Mouse (Mus musculus) ES-Bruce4 (cell line): Measurements from ENCODE around the gene Gm42791.

Source experiments
- CTCF ChIP-seq: IDR thresholded peaks from one replicate; pipeline ENCODE4 v1.8.1; 2011; ENCODE audit warnings: low read depth, low read length
- EP300 ChIP-seq: IDR thresholded peaks from 2 replicates; pipeline ENCODE4 v1.6.1; 2011; ENCODE audit warnings: low read depth, low read length; ENCODE audit not compliant: insufficient read depth
- POLR2A ChIP-seq: IDR thresholded peaks from one replicate; pipeline ENCODE4 v1.8.1; 2011; ENCODE audit warnings: low read length; ENCODE audit not compliant: insufficient read depth

DNA sequence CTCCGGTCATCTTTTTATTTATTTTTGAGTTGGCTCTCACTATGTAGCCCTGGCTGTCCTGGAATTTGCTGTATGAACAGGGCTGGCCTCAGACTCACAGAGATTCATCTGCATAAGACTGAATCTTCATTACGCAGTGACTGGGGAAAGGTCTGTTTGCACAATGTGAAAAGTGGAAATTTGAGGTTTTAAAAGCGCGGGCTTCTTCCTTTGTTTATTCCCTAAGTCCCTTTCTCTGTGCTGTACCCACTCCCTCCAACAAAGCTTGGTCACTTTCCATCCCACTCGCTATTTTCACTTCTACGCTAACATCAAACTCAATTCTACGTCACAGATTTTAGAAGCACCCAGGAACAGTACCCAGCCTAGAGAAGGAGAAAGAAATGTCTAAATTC, 639 bp downstream of the Gm42791 start:
- TF ChIP-seq EP300 (no peak), CTCF (no peak), POLR2A (no peak)
